Comparison of ENCODE assay signal across 8 mouse cellular contexts in genomic region chr17:32924658-32925312, GRCm38 (mm10). TPM values are rescaled to one million over a fixed set of nuclear protein-coding genes. Genes with fewer than 3 reads are reported as not detected.
DNase-seq lines count a peak whose midpoint lies in the region; ATAC-seq and TF ChIP-seq lines count a peak whose summit lies in the region.

No protein-coding gene starts in this region.

- ATAC-seq in frontal cortex, adult (ENCODE audit: low TSS enrichment): peak; percentile 92
- ATAC-seq in lung, embryonic 14.5 days (ENCODE audit: insufficient read depth): peak; percentile 96
- peak; percentile 76 for ATAC-seq in neutrophil, adult 5-6 weeks (ENCODE audit: extremely low read depth, insufficient number of reproducible peaks, low FRiP score, poor library complexity, severe bottlenecking)

- peak overlapping the region; percentile 81 for H3K4me2 ChIP-seq in lung, embryonic 14.5 days

- peak overlapping the region; percentile 30; the same call in 1 of the 2 replicates for H3K27ac ChIP-seq in lung, embryonic 14.5 days (ENCODE audit: low read depth)
- H3K27ac ChIP-seq in testis, adult 2 months (ENCODE audit: control insufficient read depth, insufficient read depth, low read depth, low read length): peak overlapping the region; percentile 39; the same call in 1 of the 2 replicates

- peak; percentile 61; the same call in 1 of the 2 replicates for TF ChIP-seq POLR2A in testis, adult 2 months (IDR thresholded peaks at IDR 0.05; ENCODE audit: control insufficient read depth, low read depth, low read length)

- peak overlapping the region; percentile 45 for H3K4me3 ChIP-seq in lung, embryonic 14.5 days (ENCODE audit: low read depth, low read length)
- H3K4me3 ChIP-seq in testis, adult 2 months (ENCODE audit: control insufficient read depth, low read depth, low read length): peak overlapping the region; percentile 80

- no peaks in the 10 kb centered on the region for H3K27me3 ChIP-seq in lung, embryonic 14.5 days (ENCODE audit: insufficient read depth, low read length)
- no peaks in the 10 kb centered on the region for H3K27me3 ChIP-seq in testis, adult 2 months (ENCODE audit: control insufficient read depth, insufficient read depth, low read length)

- H3K4me1 ChIP-seq in lung, embryonic 14.5 days (ENCODE audit: insufficient read depth): no peaks in the 10 kb centered on the region
- no peaks in the 10 kb centered on the region; the same call in 1 of the 2 replicates for H3K4me1 ChIP-seq in testis, adult 2 months (ENCODE audit: control insufficient read depth, insufficient read depth, low read length)

- H3K9me3 ChIP-seq in lung, embryonic 14.5 days (ENCODE audit: low read depth, low read length): no peaks in the 10 kb centered on the region

- TF ChIP-seq CTCF in lung, embryonic 14.5 days (IDR thresholded peaks at IDR 0.05; ENCODE audit: low read depth): 0 out of 2 replicates have a peak, but pooled peaks have one; percentile 5
- TF ChIP-seq CTCF in testis, adult 2 months (IDR thresholded peaks at IDR 0.05; ENCODE audit: control insufficient read depth, insufficient read depth, insufficient replicate concordance, low read depth, low read length): no peak

- H3K36me3 ChIP-seq in lung, embryonic 14.5 days (ENCODE audit: insufficient read depth): no peaks in the 10 kb centered on the region
- H3K36me3 ChIP-seq in testis, adult 2 months (ENCODE audit: control insufficient read depth, insufficient read depth, low read length): no peaks in the 10 kb centered on the region

- H3K9ac ChIP-seq in lung, embryonic 14.5 days: peak overlapping the region; percentile 58

- WGBS in lung, embryonic 14.5 days: 15% methylated on average over 32 of the region's 32 CpGs

- peak; percentile 60 for DNase-seq in MN1 (ENCODE audit: low spot score)
- peak; percentile 61 for DNase-seq in cerebellum, adult 8-10 months
- DNase-seq in heart, postnatal 4 days: peak; percentile 81
- DNase-seq in layer of hippocampus, adult 8-10 months (ENCODE audit: low spot score in 2 of 2): peak; percentile 42 to 65
- DNase-seq in lung, embryonic 14.5 days: peak; percentile 89

RNA-seq across cellular contexts. Expression of gene Cyp4f14, which starts 7.6 kb away (rescaled TPM):
- not detected for total RNA-seq in heart, postnatal 4 days (2021)
- 1 to 10 TPM; 5.2 to 8.0 (median 6.4) TPM for total RNA-seq in layer of hippocampus, adult 8-10 months (2022)
- polyA plus RNA-seq in lung, embryonic 14.5 days (2014; fragmentation: Nextera tagmentation; extraction: Ambion mirVana): not detected in 2 replicates
- total RNA-seq in neutrophil, adult 5-6 weeks (2017): not detected in 2 replicates
- 0.77 and 1.1 TPM in 2 replicates for polyA plus RNA-seq in testis, adult 2 months (2012; rRNA removed)

RNA-seq across cellular contexts. Expression of gene Cyp4f13, which starts 22.4 kb away (rescaled TPM):
- total RNA-seq in heart, postnatal 4 days (2021): 10 to 100 TPM; 10.9 to 12.4 TPM
- 10 to 100 TPM; 29.2 to 42.1 (median 33.4) TPM for total RNA-seq in layer of hippocampus, adult 8-10 months (2022)
- 8.1 and 8.5 TPM in 2 replicates for polyA plus RNA-seq in lung, embryonic 14.5 days (2014; fragmentation: Nextera tagmentation; extraction: Ambion mirVana)
- total RNA-seq in neutrophil, adult 5-6 weeks (2017): 29.6 and 36.0 TPM in 2 replicates
- polyA plus RNA-seq in testis, adult 2 months (2012; rRNA removed): 7.8 and 8.0 TPM in 2 replicates

RNA-seq across cellular contexts. Expression of gene Zfp870, which starts 33.3 kb away (rescaled TPM):
- 1 to 10 TPM; 6.7 to 7.6 TPM for total RNA-seq in heart, postnatal 4 days (2021)
- 10 to 100 TPM in 3 of 4 experiments, 1 to 10 TPM in 1; 7.9 to 12.4 (median 11.4) TPM for total RNA-seq in layer of hippocampus, adult 8-10 months (2022)
- 7.9 and 8.8 TPM in 2 replicates for polyA plus RNA-seq in lung, embryonic 14.5 days (2014; fragmentation: Nextera tagmentation; extraction: Ambion mirVana)
- 5.4 and 6.1 TPM in 2 replicates for total RNA-seq in neutrophil, adult 5-6 weeks (2017)
- polyA plus RNA-seq in testis, adult 2 months (2012; rRNA removed): 0.30 TPM in 2 replicates

RNA-seq across cellular contexts. Expression of gene Zfp472, which starts 40.8 kb away (rescaled TPM):
- 1 to 10 TPM; 4.9 to 5.0 TPM for total RNA-seq in heart, postnatal 4 days (2021)
- 1 to 10 TPM; 4.6 to 6.2 (median 5.2) TPM for total RNA-seq in layer of hippocampus, adult 8-10 months (2022)
- 11.4 and 13.3 TPM in 2 replicates for polyA plus RNA-seq in lung, embryonic 14.5 days (2014; fragmentation: Nextera tagmentation; extraction: Ambion mirVana)
- total RNA-seq in neutrophil, adult 5-6 weeks (2017): 15.1 and 15.5 TPM in 2 replicates
- 0.64 TPM in 2 replicates for polyA plus RNA-seq in testis, adult 2 months (2012; rRNA removed)

Comparison
In these comparisons a context has a peak if more than half of its experiments do, and no peak if none do; other contexts are left out.
1. Peak in every context shown above with its lines: DNase-seq, ATAC-seq, H3K4me3 ChIP-seq and H3K27ac ChIP-seq.